Mouse (Mus musculus) neural tube, embryonic 13.5 days (tissue): ENCODE results near the gene Kcnv2. TPM values are rescaled to one million over a fixed set of nuclear protein-coding genes. Genes with fewer than 3 reads are reported as not detected.

Source experiments
- ATAC-seq: fragments of 200-750 bp; cut with Nextera tagmentation; 2 replicates; pipeline ENCODE4 v1.8.0; 2017; ENCODE audit warnings: low read depth, mild to moderate bottlenecking, moderate TSS enrichment, moderate library complexity
- H3K27ac ChIP-seq: fragments of 300-500 bp; sonication (generic); replicated peaks from 2 replicates; pipeline ENCODE4 v1.5.1; 2015; ENCODE audit warnings: moderate library complexity, mild to moderate bottlenecking, inconsistent platforms
- H3K27me3 ChIP-seq: fragments of 300-500 bp; sonication (generic); 2 replicates; pipeline ENCODE4 v1.6.1; 2015; ENCODE audit warnings: mild to moderate bottlenecking, inconsistent platforms
- H3K36me3 ChIP-seq: fragments of 300-500 bp; sonication (generic); 2 replicates; pipeline ENCODE4 v1.6.1; 2015; ENCODE audit warnings: mild to moderate bottlenecking, inconsistent platforms
- H3K4me1 ChIP-seq: fragments of 300-500 bp; sonication (generic); replicated peaks from 2 replicates; pipeline ENCODE4 v1.6.1; 2015; ENCODE audit warnings: inconsistent platforms
- H3K4me2 ChIP-seq: fragments of 300-500 bp; sonication (generic); 2 replicates; pipeline ENCODE4 v1.6.1; 2015; ENCODE audit warnings: inconsistent platforms, mild to moderate bottlenecking, moderate library complexity
- H3K4me3 ChIP-seq: fragments of 300-500 bp; sonication (generic); 2 replicates; pipeline ENCODE4 v1.5.1; 2015; ENCODE audit warnings: mild to moderate bottlenecking, inconsistent platforms
- H3K9ac ChIP-seq: fragments of 300-500 bp; sonication (generic); 2 replicates; pipeline ENCODE4 v1.6.1; 2015; ENCODE audit warnings: moderate library complexity, mild to moderate bottlenecking, inconsistent platforms
- H3K9me3 ChIP-seq: fragments of 300-500 bp; sonication (generic); 2 replicates; pipeline ENCODE4 v1.6.1; 2016; ENCODE audit warnings: inconsistent platforms
- WGBS: fragments of 180-500 bp; shearing (Covaris S2); methylation state at CpG from one replicate; pipeline ENCODE4 v1.1.7; 2015; 5-methylcytosine and 5-hydroxymethylcytosine counted together
- polyA plus RNA-seq: library from polyadenylated mRNA; unstranded; fragments of >200 nt; fragmentation: Nextera tagmentation; extraction: Ambion mirVana; gene quantifications from 2 replicates; pipeline ENCODE4 v1.2.1, GENCODE M21; 2015

The Kcnv2 gene
- polyA plus RNA-seq, 1 experiment from 2014 or later, result not detected

DNA sequence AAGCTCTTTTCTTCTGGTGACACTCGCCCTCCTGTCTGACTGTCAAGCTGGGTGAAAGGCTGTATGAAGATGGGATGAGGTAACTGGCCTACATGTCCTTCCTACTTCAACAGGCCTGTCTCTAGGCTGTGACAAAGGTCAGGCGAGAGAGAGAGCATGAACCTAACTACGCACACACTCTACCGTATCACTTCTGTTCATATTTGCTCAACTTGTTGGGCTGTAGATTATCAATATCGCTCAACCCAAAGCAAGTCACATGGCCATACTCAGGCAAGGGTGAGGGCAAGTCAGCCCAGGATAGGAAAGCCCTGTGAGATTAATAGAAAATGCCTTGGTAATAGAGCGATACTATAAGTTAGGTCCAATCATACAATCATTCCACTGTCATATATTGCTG lies 5.2 kb downstream of the Kcnv2 start:
- Histone ChIP-seq H3K9me3 (0 out of 2 replicates have a peak, but pooled peaks cover 3% of the 10 kb centered on the region), H3K4me2 (no peak overlapping the region), H3K27me3 (no peaks in the 10 kb centered on the region), H3K4me1 (peaks cover 3% of the 10 kb centered on the region; the same call in 1 of the 2 replicates), H3K27ac (no peak overlapping the region), H3K4me3 (no peak overlapping the region), H3K36me3 (no peaks in the 10 kb centered on the region), H3K9ac (no peak overlapping the region)
- 94% methylated on average over 6 of the region's 6 CpGs for whole genome bisulfite sequencing
- no peak for ATAC-seq

- no peak for ATAC-seq
- Histone ChIP-seq H3K4me1 (peaks cover 5% of the 10 kb centered on the region; the same call in 1 of the 2 replicates), H3K27ac (no peak overlapping the region), H3K9ac (no peak overlapping the region), H3K27me3 (no peaks in the 10 kb centered on the region), H3K36me3 (no peaks in the 10 kb centered on the region), H3K9me3 (0 out of 2 replicates have a peak, but pooled peaks cover 3% of the 10 kb centered on the region), H3K4me3 (no peak overlapping the region), H3K4me2 (no peak overlapping the region)
- 78% methylated on average over 3 of the region's 3 CpGs for WGBS
These were observed 5.8 kb downstream of the Kcnv2 start for GRCm38 (mm10) chr19:27328166-27328565.

DNA sequence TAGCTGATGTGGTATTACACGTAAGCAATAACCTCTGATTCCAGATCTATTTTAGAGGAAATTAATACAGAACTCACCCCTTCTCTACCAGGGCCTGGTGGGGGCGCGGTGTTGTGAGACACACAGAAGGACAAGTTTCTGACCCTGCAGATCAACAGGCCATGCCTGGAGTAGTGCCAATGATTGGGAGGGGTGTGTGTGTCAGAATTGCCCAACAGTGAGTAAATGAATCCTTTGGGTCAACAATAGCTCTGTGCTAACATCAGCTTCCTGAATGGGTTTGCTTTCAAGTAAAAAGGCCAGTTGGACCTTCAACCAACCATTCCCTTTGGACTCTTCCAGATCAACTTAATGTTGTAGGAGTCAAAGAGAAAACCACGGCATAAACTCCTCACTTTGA lies 6.3 kb downstream of the Kcnv2 start:
- Histone ChIP-seq H3K4me1 (peaks cover 5% of the 10 kb centered on the region; the same call in 1 of the 2 replicates), H3K27me3 (no peaks in the 10 kb centered on the region), H3K4me2 (no peak overlapping the region), H3K4me3 (no peak overlapping the region), H3K36me3 (no peaks in the 10 kb centered on the region), H3K9ac (no peak overlapping the region), H3K27ac (no peak overlapping the region), H3K9me3 (0 out of 2 replicates have a peak, but pooled peaks cover under 1% of the 10 kb centered on the region)
- no peak for ATAC-seq
- 93% methylated on average over 4 of the region's 4 CpGs for WGBS

- Histone ChIP-seq H3K4me1 (peaks cover 5% of the 10 kb centered on the region; the same call in 1 of the 2 replicates), H3K27ac (no peak overlapping the region), H3K4me2 (no peak overlapping the region), H3K36me3 (no peaks in the 10 kb centered on the region), H3K9ac (no peak overlapping the region), H3K27me3 (no peaks in the 10 kb centered on the region), H3K9me3 (no peaks in the 10 kb centered on the region), H3K4me3 (no peak overlapping the region)
- WGBS, result 47% methylated on average over 6 of the region's 6 CpGs
- ATAC-seq, result no peak
These were observed 9.9 kb downstream of the Kcnv2 start for GRCm38 (mm10) chr19:27332207-27332794.

GRCm38 (mm10) chr19:27336126-27336917 lies 13.9 kb downstream of the Kcnv2 start:
- WGBS, result 62% methylated on average over 4 of the region's 4 CpGs
- Histone ChIP-seq H3K4me2 (no peak overlapping the region), H3K4me3 (no peak overlapping the region), H3K9me3 (no peaks in the 10 kb centered on the region), H3K36me3 (no peaks in the 10 kb centered on the region), H3K27ac (no peak overlapping the region), H3K27me3 (no peaks in the 10 kb centered on the region), H3K4me1 (peaks cover 14% of the 10 kb centered on the region; the same call in 1 of the 2 replicates), H3K9ac (no peak overlapping the region)
- ATAC-seq, result no peak

- no peaks in the 10 kb centered on the region for H3K4me1 ChIP-seq
- no peaks in the 10 kb centered on the region for H3K27me3 ChIP-seq
- peaks cover 5% of the 10 kb centered on the region; the same call in 1 of the 2 replicates for H3K9me3 ChIP-seq
- ATAC-seq, result no peak
- no peak overlapping the region for H3K4me3 ChIP-seq
- H3K27ac ChIP-seq, result no peak overlapping the region
- WGBS, result 88% methylated on average over 1 of the region's 1 CpGs
- no peak overlapping the region for H3K9ac ChIP-seq
- no peak overlapping the region for H3K4me2 ChIP-seq
- H3K36me3 ChIP-seq, result no peaks in the 10 kb centered on the region
These were observed 24.1 kb downstream of the Kcnv2 start for GRCm38 (mm10) chr19:27346501-27346900.

DNA sequence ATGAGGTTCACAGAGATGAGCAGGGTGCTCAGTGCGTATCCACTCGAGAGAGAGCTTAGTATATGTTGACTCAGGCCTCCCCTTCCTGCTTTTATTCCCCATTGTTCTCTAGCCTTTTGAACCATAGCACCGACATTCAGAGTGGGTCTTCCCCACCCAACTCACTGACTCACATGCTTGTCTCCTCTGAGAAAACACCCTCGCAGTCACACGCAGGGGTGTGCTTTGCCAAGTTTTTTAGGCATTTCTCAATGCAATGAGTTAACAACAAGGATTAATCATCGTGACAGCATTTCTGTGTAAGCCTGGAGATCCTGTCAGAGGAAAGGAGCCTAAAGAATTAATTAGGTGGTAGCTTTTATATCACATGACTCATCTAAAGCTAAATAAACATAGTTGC lies 29.3 kb downstream of the Kcnv2 start:
- Histone ChIP-seq H3K27me3 (no peaks in the 10 kb centered on the region), H3K36me3 (no peaks in the 10 kb centered on the region), H3K4me3 (no peak overlapping the region), H3K4me1 (no peaks in the 10 kb centered on the region), H3K4me2 (no peak overlapping the region), H3K9me3 (no peaks in the 10 kb centered on the region), H3K9ac (no peak overlapping the region), H3K27ac (no peak overlapping the region)
- 67% methylated on average over 6 of the region's 6 CpGs for WGBS
- ATAC-seq, result no peak

DNA sequence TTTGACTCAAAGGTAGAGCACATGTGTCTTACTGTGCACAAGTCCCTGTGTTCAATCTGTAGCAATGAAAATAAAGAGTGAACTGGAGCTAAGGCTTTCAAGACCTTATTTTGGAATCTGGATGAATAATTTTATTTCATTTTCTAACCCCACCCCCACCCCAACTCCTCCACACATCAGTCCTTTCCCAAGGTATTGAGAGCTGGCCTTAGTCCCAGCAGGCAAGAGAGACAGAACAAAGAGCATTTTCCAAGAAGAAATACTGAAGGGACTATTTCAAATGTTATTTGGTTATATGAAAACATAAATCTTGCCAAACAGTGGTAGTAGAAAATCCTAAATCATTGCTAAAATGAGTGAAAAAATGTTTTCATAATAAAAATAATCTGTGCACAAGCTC lies 38.0 kb downstream of the Kcnv2 start:
- H3K27me3 ChIP-seq, result no peaks in the 10 kb centered on the region
- H3K9me3 ChIP-seq, result no peaks in the 10 kb centered on the region
- H3K4me3 ChIP-seq, result no peak overlapping the region
- no peak overlapping the region for H3K9ac ChIP-seq
- H3K27ac ChIP-seq, result no peak overlapping the region
- ATAC-seq, result no peak
- H3K4me1 ChIP-seq, result peaks cover 7% of the 10 kb centered on the region
- no peak overlapping the region for H3K4me2 ChIP-seq
- no peaks in the 10 kb centered on the region for H3K36me3 ChIP-seq

- Histone ChIP-seq H3K27ac (no peak overlapping the region), H3K27me3 (no peaks in the 10 kb centered on the region), H3K4me1 (peaks cover 7% of the 10 kb centered on the region), H3K4me3 (no peak overlapping the region), H3K9ac (no peak overlapping the region), H3K36me3 (no peaks in the 10 kb centered on the region), H3K4me2 (peak overlapping the region; percentile 46), H3K9me3 (no peaks in the 10 kb centered on the region)
- ATAC-seq, result no peak
- 54% methylated on average over 4 of the region's 4 CpGs for WGBS
These were observed 41.5 kb downstream of the Kcnv2 start for GRCm38 (mm10) chr19:27363891-27364290.

- H3K27me3 ChIP-seq, result no peaks in the 10 kb centered on the region
- no peaks in the 10 kb centered on the region for H3K36me3 ChIP-seq
- H3K4me3 ChIP-seq, result 0 out of 2 replicates have a peak overlapping the region, but pooled peaks have one; percentile 8
- no peak overlapping the region for H3K27ac ChIP-seq
- peaks cover 7% of the 10 kb centered on the region for H3K4me1 ChIP-seq
- 0 out of 2 replicates have a peak, but pooled peaks have one; percentile 43 for ATAC-seq
- H3K4me2 ChIP-seq, result peak overlapping the region; percentile 46
- WGBS, result 5% methylated on average over 8 of the region's 8 CpGs
- no peaks in the 10 kb centered on the region for H3K9me3 ChIP-seq
- H3K9ac ChIP-seq, result peak overlapping the region; percentile 14; the same call in 1 of the 2 replicates
These were observed 42.1 kb downstream of the Kcnv2 start for GRCm38 (mm10) chr19:27364521-27364931.

DNA sequence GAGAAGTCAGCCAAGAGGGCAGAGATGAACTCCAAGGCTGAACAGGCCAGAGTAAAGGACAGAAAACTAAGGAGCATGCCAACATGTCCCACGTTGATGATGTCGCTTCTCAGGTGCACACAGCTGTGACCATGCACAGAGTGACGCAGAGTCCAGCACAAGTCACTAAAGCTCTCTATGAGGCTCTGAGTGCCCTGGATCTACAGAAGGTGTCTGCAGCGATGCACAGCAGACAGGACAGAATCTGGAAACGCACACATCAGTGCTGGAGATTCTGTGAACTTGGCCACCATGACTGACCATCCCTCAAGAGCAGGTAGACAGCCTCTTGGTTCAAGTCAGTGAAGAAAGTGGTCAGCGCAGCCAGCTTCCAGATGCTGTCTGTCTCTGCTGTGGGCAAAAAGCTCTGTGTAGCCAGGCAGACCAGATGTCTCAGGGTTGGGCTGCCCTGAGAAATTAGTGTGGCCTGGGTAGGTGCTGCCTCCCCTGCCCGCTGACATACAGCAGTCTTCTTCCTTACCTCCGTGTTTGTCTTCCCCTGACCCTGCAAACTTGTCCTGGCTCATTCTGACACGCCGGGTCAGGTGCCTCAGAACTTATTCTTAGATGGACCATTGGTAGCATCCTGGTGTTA lies 43.8 kb downstream of the Kcnv2 start:
- Histone ChIP-seq H3K4me1 (peaks cover 7% of the 10 kb centered on the region), H3K9ac (no peak overlapping the region), H3K27ac (no peak overlapping the region), H3K4me2 (no peak overlapping the region), H3K27me3 (no peaks in the 10 kb centered on the region), H3K36me3 (no peaks in the 10 kb centered on the region), H3K9me3 (no peaks in the 10 kb centered on the region), H3K4me3 (no peak overlapping the region)
- 85% methylated on average over 10 of the region's 10 CpGs for WGBS
- no peak for ATAC-seq

- ATAC-seq, result no peak
- no peaks in the 10 kb centered on the region for H3K9me3 ChIP-seq
- no peak overlapping the region for H3K4me3 ChIP-seq
- no peaks in the 10 kb centered on the region for H3K27me3 ChIP-seq
- no peak overlapping the region for H3K4me2 ChIP-seq
- H3K36me3 ChIP-seq, result no peaks in the 10 kb centered on the region
- 89% methylated on average over 3 of the region's 3 CpGs for WGBS
- H3K9ac ChIP-seq, result no peak overlapping the region
- H3K27ac ChIP-seq, result no peak overlapping the region
- peaks cover 2% of the 10 kb centered on the region for H3K4me1 ChIP-seq
These were observed 47.2 kb downstream of the Kcnv2 start for GRCm38 (mm10) chr19:27369461-27370135.
